Mouse (Mus musculus): Measurements from ENCODE around the gene Usp30. TPM values are rescaled to one million over a fixed set of nuclear protein-coding genes. Genes with fewer than 3 reads are reported as not detected.

Usp30 gene
- total RNA-seq, 2 experiments from 2014 or later: 29.5 to 31.2 TPM

- DNase-seq (ENCODE audit: low spot score in 2 of 2): no peak
Observed at GRCm38 (mm10) chr5:114154765-114155164, 89.5 kb downstream of the Usp30 start.

- no peak for DNase-seq (ENCODE audit: low spot score in 2 of 2)
Observed at GRCm38 (mm10) chr5:114155168-114155933, 90.1 kb downstream of the Usp30 start.

- no peak for DNase-seq (ENCODE audit: low spot score in 2 of 2)
Observed at GRCm38 (mm10) chr5:114157236-114157635, 92.0 kb downstream of the Usp30 start.

- DNase-seq (ENCODE audit: low spot score in 2 of 2): no peak
Observed at GRCm38 (mm10) chr5:114161424-114161823, 96.2 kb downstream of the Usp30 start.

GRCm38 (mm10) chr5:114162106-114162815 lies 97.0 kb downstream of the Usp30 start:
- DNase-seq (ENCODE audit: low spot score in 2 of 2): no peak

GRCm38 (mm10) chr5:114163117-114163696 lies 97.9 kb downstream of the Usp30 start:
- no peak for DNase-seq (ENCODE audit: low spot score in 2 of 2)

GRCm38 (mm10) chr5:114170345-114170744 lies 105.1 kb downstream of the Usp30 start:
- no peak for DNase-seq (ENCODE audit: low spot score in 2 of 2)

GRCm38 (mm10) chr5:114172936-114173335 lies 107.7 kb downstream of the Usp30 start:
- no peak for DNase-seq (ENCODE audit: low spot score in 2 of 2)

GRCm38 (mm10) chr5:114173458-114173857 lies 108.2 kb downstream of the Usp30 start:
- DNase-seq (ENCODE audit: low spot score in 2 of 2): no peak

GRCm38 (mm10) chr5:114173877-114174581 lies 108.8 kb downstream of the Usp30 start:
- no peak for DNase-seq (ENCODE audit: low spot score in 2 of 2)

Other genes with a start within 250 kb of the Usp30 start
- 10 to 100 TPM in 1 of 2 experiments, 1 to 10 TPM in 1; 4.5 to 10.0 TPM for gene Selplg, start 232.8 kb upstream of the Usp30 start, total RNA-seq (2021)
- 10 to 100 TPM; 43.9 to 56.3 TPM for gene Coro1c, start 156.7 kb upstream of the Usp30 start, total RNA-seq (2021)
- gene Ssh1, start 71.6 kb upstream of the Usp30 start, total RNA-seq (2021): 10 to 100 TPM; 15.0 to 15.5 TPM
- under 1 TPM in 1 of 2 experiments, not detected in 1; 0.20 TPM for gene Dao, start 61.8 kb upstream of the Usp30 start, total RNA-seq (2021)
- gene Svop, start 26.1 kb downstream of the Usp30 start, total RNA-seq (2021): 1 to 10 TPM; 2.9 TPM
- gene Alkbh2, start 62.8 kb downstream of the Usp30 start, total RNA-seq (2021): 1 to 10 TPM; 6.3 to 8.1 TPM
- 1 to 10 TPM; 2.8 to 4.1 TPM for gene Ung, start 64.9 kb downstream of the Usp30 start, total RNA-seq (2021)
- 100 to 1,000 TPM; 130 to 232 TPM for gene Acacb, start 81.1 kb downstream of the Usp30 start, total RNA-seq (2021)
- not detected for gene Foxn4, start 208.3 kb downstream of the Usp30 start, total RNA-seq (2021)
- under 1 TPM; 0.23 to 0.64 TPM for gene Myo1h, start 223.7 kb downstream of the Usp30 start, total RNA-seq (2021)

Measured in adrenal gland, adult 18-20 months (tissue).